Mouse (Mus musculus) liver, postnatal 0 days (tissue): ENCODE data around the gene Cic.

ENCODE experiments used
- CTCF ChIP-seq: sonication (generic); IDR thresholded peaks from 2 replicates; pipeline ENCODE4 v1.5.1; 2016; ENCODE audit warnings: antibody characterized with exemption, low read depth
- EP300 ChIP-seq: IDR thresholded peaks from 2 replicates; pipeline ENCODE4 v1.6.1; 2016; ENCODE audit warnings: antibody characterized with exemption, low read depth, mild to moderate bottlenecking

GRCm38 (mm10) chr7:25334472-25334871 is 67.0 kb downstream of the Cic start:
- TF ChIP-seq CTCF (no peak), EP300 (no peak)
